ENCODE assay signal across 8 mouse cellular contexts in the genomic region with DNA sequence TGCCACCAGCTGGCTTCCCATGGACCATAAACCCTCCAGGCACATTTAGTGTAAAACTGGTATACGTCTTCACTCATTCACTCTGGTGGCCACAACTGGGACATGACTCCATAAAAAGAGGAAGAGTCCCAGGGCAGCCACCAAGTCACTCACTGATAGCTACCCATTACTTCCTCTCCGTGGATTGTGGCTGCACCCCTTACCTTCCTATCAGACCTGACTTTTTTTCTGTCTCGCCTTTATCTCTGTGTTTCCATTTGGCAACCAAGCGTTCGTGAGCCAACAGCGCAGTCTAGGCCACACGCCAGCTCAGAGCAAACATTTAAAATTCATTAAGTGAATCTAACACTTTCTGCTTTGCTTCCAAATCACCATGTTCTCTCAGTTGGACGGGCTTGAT. TPM values are rescaled to one million over a fixed set of nuclear protein-coding genes. Genes with fewer than 3 reads are reported as not detected.
DNase-seq lines count a peak whose midpoint lies in the region; ATAC-seq lines count a peak whose summit lies in the region.
"Had no signal": no experiment of that assay in that cellular context is flagged by ENCODE, and none has a peak within 500 bp of the region (broad histone marks: within the 10 kb centered on the region; RNA-seq: fewer than 3 reads in every experiment).

No protein-coding gene starts in this region.

- ATAC-seq in hematopoietic stem cell, adult 5-6 weeks (replicated peaks in 1 of 2; ENCODE audit: insufficient read depth in 1 of 2, low FRiP score in 2 of 2, low TSS enrichment in 1 of 2, low read depth in 1 of 2, poor library complexity in 2 of 2, severe bottlenecking in 2 of 2) = peak; percentile 99
- peak; percentile 15; the same call in 1 of the 2 replicates for ATAC-seq in lung, embryonic 16.5 days (ENCODE audit: low read depth)

- no peaks in the 10 kb centered on the region for H3K27me3 ChIP-seq in lung, embryonic 16.5 days (ENCODE audit: control insufficient read depth, insufficient read depth, low read depth, low read length)

- WGBS in lung, embryonic 16.5 days = 63% methylated on average over 8 of the region's 8 CpGs

- H3K4me2 ChIP-seq in lung, embryonic 16.5 days (ENCODE audit: low read depth, low read length) = no peak overlapping the region

- H3K9ac ChIP-seq in lung, embryonic 16.5 days (ENCODE audit: low read length) = no peak overlapping the region

- H3K4me1 ChIP-seq in lung, embryonic 16.5 days (replicated peaks; ENCODE audit: control insufficient read depth, insufficient read depth, low read length) = peaks cover 6% of the 10 kb centered on the region

- peak; percentile 20 for DNase-seq in right cerebral cortex, adult 18-20 months
- DNase-seq in right cerebral cortex, postnatal 36 days (ENCODE audit: low spot score in 2 of 2) = no peak
- DNase-seq in spleen, postnatal 4 days (ENCODE audit: low spot score in 2 of 2) = peak; percentile 17 to 64
- no peak for DNase-seq in embryo, embryonic 11 days
- DNase-seq in embryo, embryonic 10 days (ENCODE audit: low spot score) = no peak

- no peak overlapping the region for H3K4me3 ChIP-seq in lung, embryonic 16.5 days (ENCODE audit: low read length)
- H3K4me3 ChIP-seq: heart, adult 2 months had no signal

- no peaks in the 10 kb centered on the region for H3K9me3 ChIP-seq in lung, embryonic 16.5 days (ENCODE audit: control insufficient read depth, low read length)

- no peaks in the 10 kb centered on the region for H3K36me3 ChIP-seq in lung, embryonic 16.5 days (ENCODE audit: control insufficient read depth, insufficient read depth, low read length)

- no peak overlapping the region for H3K27ac ChIP-seq in lung, embryonic 16.5 days (ENCODE audit: low read length)
- H3K27ac ChIP-seq: heart, adult 2 months had no signal

RNA-seq across cellular contexts. Expression of a gene that starts 53.9 kb away (rescaled TPM):
- 10.5 and 11.2 TPM in 2 replicates for total RNA-seq in hematopoietic stem cell, adult 5-6 weeks (2017)
- 16.2 and 24.5 TPM in 2 replicates for polyA plus RNA-seq in lung, embryonic 16.5 days (2015; fragmentation: Nextera tagmentation; extraction: Ambion mirVana)

Comparison
In these comparisons a context has a peak if more than half of its experiments do, and no peak if none do; other contexts are left out.
1. DNase-seq: peak in right cerebral cortex, adult 18-20 months (single experiment) and spleen, postnatal 4 days (2 of 2); none in right cerebral cortex, postnatal 36 days (0 of 2), embryo, embryonic 11 days (single experiment) and embryo, embryonic 10 days (single experiment).